Mouse (Mus musculus): ENCODE data around the gene Gm2115.

DNA sequence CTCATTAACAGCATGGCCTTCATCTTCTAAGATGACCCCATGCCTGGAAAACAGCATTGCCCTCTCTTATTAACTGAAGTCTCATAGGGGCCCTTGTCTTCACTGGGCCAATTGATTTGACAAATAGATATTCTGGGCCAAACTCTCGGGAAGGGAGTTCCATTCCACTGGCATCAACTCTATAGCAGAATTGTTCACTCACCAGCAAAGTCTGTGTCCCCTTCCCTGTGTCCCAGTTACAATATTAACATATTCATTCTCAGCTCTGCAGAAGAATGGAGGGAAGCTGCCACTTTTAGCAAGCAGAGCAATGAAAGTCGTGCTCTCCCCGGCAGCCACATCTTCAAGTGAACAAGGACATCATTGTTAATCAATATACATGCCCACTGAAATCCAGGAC, 5.9 kb downstream of the Gm2115 start:
- no peak for TF ChIP-seq CTCF (IDR thresholded peaks at IDR 0.05; ENCODE audit: extremely low read depth, insufficient read length, insufficient replicate concordance, low read depth, low read length)
- no peak for TF ChIP-seq POLR2A (IDR thresholded peaks at IDR 0.05; ENCODE audit: low read depth, low read length)

All from small intestine, adult 2 months (tissue).